Mouse (Mus musculus) lung, embryonic 15.5 days (tissue): ENCODE data around the gene Tm6sf2. TPM values are rescaled to one million over a fixed set of nuclear protein-coding genes. Genes with fewer than 3 reads are reported as not detected.
A peak's percentile ranks its signal among the peaks of the same experiment; 100 is the strongest.

Experiments used
- ATAC-seq: fragments of 200-750 bp; cut with Nextera tagmentation; 2 replicates; pipeline ENCODE4 v1.8.0; 2017; ENCODE audit warnings: moderate number of reproducible peaks, borderline replicate concordance; ENCODE audit not compliant: low FRiP score, low TSS enrichment; ENCODE audit errors: extremely low read depth
- H3K27ac ChIP-seq: fragments of 300-500 bp; sonication (generic); 2 replicates; pipeline ENCODE4 v1.5.1; 2015; ENCODE audit warnings: moderate library complexity, mild to moderate bottlenecking, inconsistent platforms
- H3K27me3 ChIP-seq: fragments of 300-500 bp; sonication (generic); 2 replicates; pipeline ENCODE4 v1.6.1; 2015; ENCODE audit warnings: inconsistent platforms
- H3K36me3 ChIP-seq: fragments of 300-500 bp; sonication (generic); 2 replicates; pipeline ENCODE4 v1.6.1; 2015; ENCODE audit warnings: inconsistent platforms
- H3K4me1 ChIP-seq: fragments of 300-500 bp; sonication (generic); 2 replicates; pipeline ENCODE4 v1.6.1; 2015; ENCODE audit warnings: inconsistent platforms
- H3K4me2 ChIP-seq: fragments of 300-500 bp; sonication (generic); 2 replicates; pipeline ENCODE4 v1.6.1; 2015; ENCODE audit warnings: inconsistent platforms, mild to moderate bottlenecking, moderate library complexity
- H3K4me3 ChIP-seq: fragments of 300-500 bp; sonication (generic); 2 replicates; pipeline ENCODE4 v1.5.1; 2015; ENCODE audit warnings: mild to moderate bottlenecking, inconsistent platforms
- H3K9ac ChIP-seq: fragments of 300-500 bp; sonication (generic); 2 replicates; pipeline ENCODE4 v1.6.1; 2015; ENCODE audit warnings: inconsistent platforms
- H3K9me3 ChIP-seq: fragments of 300-500 bp; sonication (generic); 2 replicates; pipeline ENCODE4 v1.6.1; 2016; ENCODE audit warnings: inconsistent platforms
- WGBS: fragments of 180-500 bp; shearing (Covaris S2); methylation state at CpG from one replicate; pipeline ENCODE4 v1.1.7; 2015; 5-methylcytosine and 5-hydroxymethylcytosine counted together
- polyA plus RNA-seq: library from polyadenylated mRNA; unstranded; fragments of >200 nt; fragmentation: Nextera tagmentation; extraction: Ambion mirVana; gene quantifications from 2 replicates; pipeline ENCODE4 v1.2.1, GENCODE M21; 2015

Gene Tm6sf2
- polyA plus RNA-seq, 1 experiment from 2014 or later = 0.54 TPM

DNA sequence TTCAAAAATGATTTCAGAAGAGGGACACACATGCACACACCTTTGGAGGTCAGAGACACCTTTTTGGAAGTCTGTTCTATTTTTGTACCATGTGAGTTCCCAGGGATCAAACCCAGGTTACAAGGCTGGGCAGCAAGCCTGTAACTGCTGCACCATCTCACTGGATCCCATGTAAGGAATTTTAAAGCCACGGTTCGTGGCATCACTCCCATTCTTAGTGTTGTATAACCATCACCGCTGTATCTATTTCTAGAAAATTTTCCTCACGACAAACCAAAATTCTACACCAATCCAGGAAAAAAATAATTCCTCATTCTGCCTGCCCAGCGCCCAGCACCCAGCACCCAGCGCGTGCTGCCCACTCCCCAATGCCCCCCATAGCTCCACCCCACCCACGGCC is 26.6 kb downstream of the Tm6sf2 start:
- Histone ChIP-seq H3K4me2 (no peak overlapping the region), H3K9ac (no peak overlapping the region), H3K4me1 (no peaks in the 10 kb centered on the region), H3K4me3 (no peak overlapping the region), H3K9me3 (no peaks in the 10 kb centered on the region), H3K36me3 (no peaks in the 10 kb centered on the region), H3K27me3 (0 out of 2 replicates have a peak, but pooled peaks cover 3% of the 10 kb centered on the region), H3K27ac (no peak overlapping the region)
- ATAC-seq = no peak
- WGBS = 63% methylated on average over 8 of the region's 8 CpGs

DNA sequence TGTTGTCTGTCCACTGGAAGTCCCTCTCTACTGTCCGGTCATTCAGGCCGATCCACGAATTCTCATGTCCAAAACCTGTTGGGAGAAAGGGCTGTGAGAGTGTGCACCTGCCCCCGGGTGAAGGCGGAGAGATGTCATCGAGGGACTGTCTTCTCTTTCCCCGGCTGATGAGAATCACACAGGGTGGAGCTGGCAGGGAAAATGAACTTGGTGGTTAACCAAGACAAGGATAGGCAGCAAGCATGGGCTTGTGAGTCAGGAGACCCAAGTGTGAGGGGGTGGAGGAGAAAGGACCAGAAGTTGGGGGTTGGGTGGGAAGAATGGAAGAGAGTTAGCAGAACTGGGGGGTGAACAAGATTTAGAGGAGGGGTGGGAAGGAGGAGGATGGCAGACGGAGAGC is 27.5 kb downstream of the Tm6sf2 start:
- Histone ChIP-seq H3K36me3 (no peaks in the 10 kb centered on the region), H3K9me3 (no peaks in the 10 kb centered on the region), H3K4me2 (no peak overlapping the region), H3K4me1 (no peaks in the 10 kb centered on the region), H3K27me3 (no peaks in the 10 kb centered on the region), H3K4me3 (no peak overlapping the region), H3K27ac (no peak overlapping the region), H3K9ac (no peak overlapping the region)
- WGBS = 81% methylated on average over 8 of the region's 8 CpGs
- no peak for ATAC-seq

DNA sequence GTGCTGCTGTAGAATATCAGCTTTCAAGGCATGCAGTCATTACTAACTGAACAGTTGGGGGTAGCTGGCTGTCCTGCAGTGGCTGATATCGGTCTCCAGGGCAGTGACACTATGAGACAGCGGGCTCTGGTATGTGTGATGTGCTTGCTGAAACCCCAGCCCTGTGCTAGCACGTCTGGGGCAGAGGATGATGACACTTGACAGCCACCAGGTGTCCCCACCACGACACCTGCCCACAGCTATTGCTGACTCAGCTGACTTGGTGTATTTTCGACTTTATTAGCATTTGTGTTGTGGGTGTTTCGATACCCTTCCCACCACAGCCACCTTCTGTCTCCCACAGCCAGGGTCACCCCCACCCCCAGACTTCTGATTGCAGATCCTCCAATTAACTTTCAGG is 31.8 kb downstream of the Tm6sf2 start:
- H3K27me3 ChIP-seq = peaks cover 4% of the 10 kb centered on the region; the same call in 1 of the 2 replicates
- no peak overlapping the region for H3K4me3 ChIP-seq
- H3K4me2 ChIP-seq = no peak overlapping the region
- no peak overlapping the region for H3K9ac ChIP-seq
- H3K27ac ChIP-seq = no peak overlapping the region
- ATAC-seq = peak; percentile 28; the same call in 1 of the 2 replicates
- no peaks in the 10 kb centered on the region for H3K9me3 ChIP-seq
- H3K4me1 ChIP-seq = no peaks in the 10 kb centered on the region
- WGBS = 19% methylated on average over 6 of the region's 6 CpGs
- no peaks in the 10 kb centered on the region for H3K36me3 ChIP-seq

DNA sequence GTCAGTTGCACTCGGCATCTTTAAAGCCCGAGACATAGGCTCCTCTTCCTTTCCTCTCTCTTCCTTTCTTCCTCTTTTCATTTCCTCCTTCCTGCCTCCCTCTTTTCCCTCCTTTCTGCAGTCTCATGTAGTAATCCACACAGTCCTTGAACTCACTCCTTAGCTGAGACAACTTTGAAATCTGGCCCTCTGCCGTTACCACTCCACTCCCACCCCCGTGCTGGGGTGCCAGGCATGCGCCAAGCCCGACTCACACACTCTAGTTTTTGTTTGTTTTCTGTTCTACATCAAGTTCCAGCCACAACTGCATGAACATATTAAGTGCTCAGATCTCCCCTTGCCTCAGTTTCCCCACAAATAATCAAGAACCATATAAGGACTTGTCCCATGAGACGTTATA is 32.2 kb downstream of the Tm6sf2 start:
- Histone ChIP-seq H3K4me2 (no peak overlapping the region), H3K27ac (no peak overlapping the region), H3K36me3 (no peaks in the 10 kb centered on the region), H3K4me1 (no peaks in the 10 kb centered on the region), H3K9ac (no peak overlapping the region), H3K4me3 (no peak overlapping the region), H3K27me3 (peaks cover 8% of the 10 kb centered on the region; the same call in 1 of the 2 replicates), H3K9me3 (no peaks in the 10 kb centered on the region)
- WGBS = 68% methylated on average over 7 of the region's 7 CpGs
- ATAC-seq = no peak

DNA sequence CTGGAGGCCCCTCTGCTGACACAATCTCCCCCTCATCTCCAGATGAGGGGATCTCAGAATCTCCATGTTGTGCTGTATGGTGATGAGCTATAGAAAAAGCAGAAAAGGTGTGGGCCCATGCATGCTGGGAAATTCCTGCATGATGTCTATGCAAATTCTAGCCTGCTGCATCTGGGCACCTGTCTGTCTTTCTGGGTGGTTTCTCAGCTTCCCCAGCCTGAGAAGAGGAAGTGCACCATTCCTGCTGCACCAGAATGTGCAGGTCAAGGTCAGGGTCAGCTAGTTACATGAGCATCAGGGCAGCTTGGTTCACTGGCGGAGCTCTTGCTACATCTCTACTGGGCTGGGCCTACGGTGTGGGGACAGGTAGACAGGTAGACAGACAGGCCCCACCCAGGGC is 37.7 kb downstream of the Tm6sf2 start:
- WGBS = 86% methylated on average over 2 of the region's 2 CpGs
- Histone ChIP-seq H3K4me2 (no peak overlapping the region), H3K9me3 (no peaks in the 10 kb centered on the region), H3K27me3 (peaks cover 64% of the 10 kb centered on the region), H3K27ac (no peak overlapping the region), H3K9ac (no peak overlapping the region), H3K36me3 (no peaks in the 10 kb centered on the region), H3K4me1 (no peaks in the 10 kb centered on the region), H3K4me3 (no peak overlapping the region)
- ATAC-seq = no peak

DNA sequence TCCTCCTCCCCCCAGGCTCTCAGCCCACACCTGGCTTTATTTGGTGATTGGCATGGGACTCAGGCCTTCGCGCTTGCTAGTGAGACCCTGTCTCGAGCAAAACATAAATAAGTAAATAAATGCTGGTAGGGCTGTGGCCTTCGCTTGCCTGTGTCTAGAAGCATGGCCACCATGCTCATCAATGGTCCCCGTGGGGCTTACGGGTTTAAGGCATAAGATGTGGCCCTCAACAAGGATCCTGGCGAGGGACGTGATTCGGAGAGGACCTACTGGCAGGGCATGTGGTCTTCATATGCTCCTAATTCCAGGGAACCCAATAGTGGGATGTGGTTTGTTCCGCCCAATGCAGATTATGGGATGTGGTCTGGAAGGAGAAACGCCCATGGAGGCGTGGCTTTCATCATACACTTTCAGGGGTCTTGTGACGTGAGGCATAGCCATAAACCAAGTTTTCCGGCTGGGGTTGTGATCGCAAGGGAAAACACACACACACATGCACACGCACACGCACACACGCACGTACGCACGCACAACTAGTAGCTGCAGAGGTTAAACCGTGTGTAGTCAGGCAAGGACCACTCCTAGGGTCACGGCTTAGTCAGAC is 38.6 kb downstream of the Tm6sf2 start:
- H3K9me3 ChIP-seq = no peaks in the 10 kb centered on the region
- H3K4me2 ChIP-seq = no peak overlapping the region
- H3K4me1 ChIP-seq = no peaks in the 10 kb centered on the region
- H3K9ac ChIP-seq = no peak overlapping the region
- peaks cover 70% of the 10 kb centered on the region for H3K27me3 ChIP-seq
- no peaks in the 10 kb centered on the region for H3K36me3 ChIP-seq
- no peak overlapping the region for H3K4me3 ChIP-seq
- no peak overlapping the region for H3K27ac ChIP-seq
- no peak for ATAC-seq
- 46% methylated on average over 23 of the region's 23 CpGs for WGBS

DNA sequence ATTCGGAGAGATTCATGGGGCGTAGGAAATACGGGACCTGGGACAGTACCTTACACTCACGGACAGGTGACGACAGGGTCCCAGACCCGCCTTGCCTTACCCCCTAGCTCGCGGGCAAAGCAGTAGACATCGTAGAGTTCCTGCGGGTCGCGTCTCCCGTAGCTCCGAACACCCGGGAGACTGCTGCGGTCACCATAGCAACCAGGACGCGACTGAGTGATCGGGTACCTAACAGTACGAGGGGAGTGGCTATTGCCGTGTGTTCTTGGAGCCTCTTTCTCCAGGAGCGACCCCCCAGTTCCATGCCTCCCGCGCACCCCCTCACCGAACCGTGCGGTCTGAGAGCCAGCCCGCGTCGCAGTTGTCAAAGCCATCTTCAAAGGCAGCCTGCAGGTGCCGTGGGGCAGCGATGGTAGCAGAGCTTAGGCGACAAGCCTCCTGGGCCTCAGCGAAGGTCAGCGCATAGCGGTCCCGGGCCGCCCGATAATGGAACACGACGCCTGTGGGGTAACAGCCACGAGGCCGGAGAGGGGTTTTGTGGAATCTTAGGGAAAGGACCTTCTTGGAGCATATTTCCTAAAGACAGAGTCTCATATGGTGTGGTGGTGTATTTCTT is 39.8 kb downstream of the Tm6sf2 start:
- Histone ChIP-seq H3K9me3 (no peaks in the 10 kb centered on the region), H3K4me1 (no peaks in the 10 kb centered on the region), H3K27me3 (peaks cover 81% of the 10 kb centered on the region), H3K9ac (no peak overlapping the region), H3K36me3 (no peaks in the 10 kb centered on the region), H3K4me3 (no peak overlapping the region), H3K4me2 (no peak overlapping the region), H3K27ac (no peak overlapping the region)
- no peak for ATAC-seq
- WGBS = 7% methylated on average over 43 of the region's 43 CpGs

DNA sequence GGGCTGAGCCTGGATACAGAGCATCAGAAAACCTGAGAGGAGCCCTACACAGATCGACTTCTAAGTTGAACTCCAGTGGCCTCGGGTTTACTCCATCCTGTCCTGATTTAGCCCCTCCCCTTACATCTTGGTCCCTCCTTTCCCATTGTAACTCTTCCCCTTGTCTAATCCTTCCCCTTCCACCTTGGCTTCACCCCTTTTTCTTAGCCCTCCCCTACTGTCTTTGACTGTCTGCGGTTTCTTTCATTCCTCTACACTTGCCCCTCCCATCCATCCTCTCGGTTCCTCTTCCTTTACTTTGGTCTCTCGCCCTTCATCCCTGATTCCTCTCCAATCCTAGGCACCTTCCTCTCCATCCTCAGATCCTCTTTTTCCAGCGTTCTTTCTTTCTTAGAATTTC is 41.8 kb downstream of the Tm6sf2 start:
- H3K36me3 ChIP-seq = no peaks in the 10 kb centered on the region
- H3K9ac ChIP-seq = no peak overlapping the region
- no peaks in the 10 kb centered on the region for H3K9me3 ChIP-seq
- no peak overlapping the region for H3K4me2 ChIP-seq
- H3K4me3 ChIP-seq = no peak overlapping the region
- no peak overlapping the region for H3K27ac ChIP-seq
- peaks cover 97% of the 10 kb centered on the region for H3K27me3 ChIP-seq
- no peak for ATAC-seq
- WGBS = 18% methylated on average over 6 of the region's 6 CpGs
- H3K4me1 ChIP-seq = no peaks in the 10 kb centered on the region

DNA sequence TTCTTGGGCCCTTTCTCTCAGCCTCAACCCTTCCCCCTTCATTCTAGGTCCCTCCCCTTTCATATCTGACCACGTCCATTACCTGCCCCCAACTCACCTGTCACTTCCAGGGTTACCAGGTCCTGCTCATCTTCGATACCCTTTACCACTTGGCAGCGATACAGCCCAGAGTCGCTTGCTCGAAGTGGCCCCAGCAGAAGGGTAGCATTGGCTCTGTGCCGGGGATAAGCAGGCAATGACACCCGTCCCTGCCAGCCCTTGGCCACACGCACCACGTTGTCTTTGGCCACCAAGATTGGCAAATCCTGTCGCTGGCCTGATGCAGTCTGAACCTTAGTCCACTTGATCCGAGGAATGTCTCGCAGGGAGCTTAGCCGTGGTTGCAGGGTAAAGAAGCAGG is 42.2 kb downstream of the Tm6sf2 start:
- H3K36me3 ChIP-seq = no peaks in the 10 kb centered on the region
- H3K9me3 ChIP-seq = no peaks in the 10 kb centered on the region
- WGBS = 68% methylated on average over 13 of the region's 13 CpGs
- no peak overlapping the region for H3K27ac ChIP-seq
- peaks cover 97% of the 10 kb centered on the region for H3K27me3 ChIP-seq
- H3K4me2 ChIP-seq = no peak overlapping the region
- H3K9ac ChIP-seq = no peak overlapping the region
- no peak for ATAC-seq
- no peaks in the 10 kb centered on the region for H3K4me1 ChIP-seq
- no peak overlapping the region for H3K4me3 ChIP-seq

DNA sequence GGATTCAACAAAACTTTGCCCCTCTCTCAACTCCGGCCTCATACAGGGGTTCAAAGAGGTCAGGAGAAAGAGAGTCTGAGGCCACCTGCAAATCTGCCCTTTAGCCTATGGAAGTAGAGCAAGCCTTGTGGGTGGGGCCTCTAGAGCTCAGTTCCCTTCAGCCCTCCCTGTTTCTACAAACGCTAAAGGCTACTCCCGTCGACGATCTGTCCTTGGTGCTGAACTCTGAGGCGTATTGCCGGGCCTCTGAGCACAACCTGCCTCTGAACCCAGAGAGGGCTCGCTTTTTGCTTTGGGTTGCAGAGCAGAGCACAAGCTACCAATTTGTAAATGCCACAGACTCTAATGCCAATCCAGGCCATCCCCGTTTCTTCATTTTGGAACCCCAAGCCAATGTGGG is 44.9 kb downstream of the Tm6sf2 start:
- WGBS = 5% methylated on average over 9 of the region's 9 CpGs
- Histone ChIP-seq H3K9me3 (no peaks in the 10 kb centered on the region), H3K4me2 (no peak overlapping the region), H3K9ac (no peak overlapping the region), H3K4me1 (no peaks in the 10 kb centered on the region), H3K4me3 (no peak overlapping the region), H3K27ac (no peak overlapping the region), H3K36me3 (no peaks in the 10 kb centered on the region), H3K27me3 (peaks cover 83% of the 10 kb centered on the region)
- ATAC-seq = no peak

DNA sequence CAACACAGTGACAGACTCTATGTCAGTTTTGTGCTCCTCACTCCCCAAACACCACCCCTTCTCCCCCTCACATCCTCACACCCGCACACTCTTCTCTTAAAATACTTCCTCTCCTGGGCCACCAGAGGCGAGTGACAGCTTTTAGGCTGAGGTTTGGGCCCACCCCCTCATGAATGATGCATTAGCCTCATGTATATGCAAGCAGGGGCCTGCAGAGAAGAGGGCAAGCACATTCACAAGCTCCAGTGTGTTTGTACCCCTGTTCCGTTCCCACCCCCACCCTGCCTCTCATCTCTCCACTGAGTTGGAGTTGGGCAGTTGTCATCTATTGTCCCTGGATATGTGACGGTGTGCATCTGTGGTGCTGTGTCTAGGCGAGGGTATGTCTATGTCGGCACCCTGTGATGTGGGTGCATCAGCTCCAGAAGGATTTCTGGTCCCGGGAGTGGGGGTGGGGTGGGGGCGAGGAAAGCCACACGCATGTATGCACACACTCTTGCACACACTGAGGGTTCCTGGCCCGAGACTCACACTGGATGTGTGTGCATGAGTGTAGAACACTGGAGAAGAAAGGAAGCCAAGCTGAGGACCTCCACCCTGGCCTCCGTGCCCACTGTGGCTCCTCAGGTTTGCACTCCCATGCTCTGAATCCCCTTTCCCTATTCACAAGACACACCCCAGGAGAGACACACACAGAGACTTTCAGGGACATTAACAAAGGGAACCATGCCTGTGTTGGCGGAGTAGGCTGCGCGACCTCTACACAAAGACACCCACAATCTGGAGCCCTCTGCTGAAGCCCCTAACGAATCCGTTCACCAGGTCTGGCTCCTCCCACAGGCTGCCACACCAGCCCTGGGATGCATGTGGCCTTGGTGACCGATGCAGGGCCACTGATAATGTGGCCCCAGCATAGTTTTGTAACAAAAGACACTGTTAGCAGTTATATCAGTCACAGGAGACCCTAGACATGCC is 46.3 kb downstream of the Tm6sf2 start:
- H3K9ac ChIP-seq = no peak overlapping the region
- H3K36me3 ChIP-seq = no peaks in the 10 kb centered on the region
- 13% methylated on average over 17 of the region's 17 CpGs for WGBS
- no peak overlapping the region for H3K4me2 ChIP-seq
- H3K9me3 ChIP-seq = no peaks in the 10 kb centered on the region
- peaks cover 69% of the 10 kb centered on the region for H3K27me3 ChIP-seq
- H3K4me1 ChIP-seq = no peaks in the 10 kb centered on the region
- no peak overlapping the region for H3K4me3 ChIP-seq
- H3K27ac ChIP-seq = no peak overlapping the region
- ATAC-seq = no peak

DNA sequence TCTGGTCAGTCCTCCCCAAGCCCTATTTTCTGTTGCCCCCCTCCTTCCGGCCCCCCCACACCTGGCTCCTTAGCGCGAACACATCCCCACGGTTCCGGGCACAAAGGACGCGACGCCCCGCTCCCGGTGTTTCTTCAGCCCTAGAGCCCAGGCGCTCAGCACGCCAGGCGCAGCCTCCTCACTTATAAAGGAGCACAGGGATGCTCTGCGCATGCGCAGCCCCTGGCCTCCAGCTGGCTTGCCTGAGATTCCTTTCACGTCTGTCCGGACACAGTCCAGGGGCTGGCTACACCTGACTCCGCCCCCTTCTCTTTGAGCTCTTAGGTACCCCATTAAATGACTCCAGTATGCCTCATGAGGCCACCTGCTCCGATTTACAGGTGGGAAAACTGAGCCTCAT is 47.9 kb downstream of the Tm6sf2 start, which contains the start of gene Ncan:
Gene Ncan (minus strand): TSS at position 207 of the 400 bp plus-strand sequence.
- Histone ChIP-seq H3K4me1 (no peaks in the 10 kb centered on the region), H3K27me3 (peaks cover 52% of the 10 kb centered on the region), H3K9ac (no peak within 1 kb of the TSS), H3K9me3 (no peaks in the 10 kb centered on the region), H3K36me3 (no peaks in the 10 kb centered on the region), H3K4me3 (no peak within 1 kb of the TSS), H3K4me2 (peak within 1 kb of the TSS; percentile 28), H3K27ac (no peak within 1 kb of the TSS)
- ATAC-seq = no peak
- 1% methylated on average over 19 of the region's 19 CpGs for WGBS
